Mouse (Mus musculus) forebrain, embryonic 13.5 days (tissue): Measurements from ENCODE around the gene Zbtb9. TPM values are rescaled to one million over a fixed set of nuclear protein-coding genes. Genes with fewer than 3 reads are reported as not detected.

ENCODE experiments used
- ATAC-seq: fragments of 200-750 bp; cut with Nextera tagmentation; 2 replicates; pipeline ENCODE4 v1.8.0; 2017
- H3K27ac ChIP-seq: fragments of 300-500 bp; sonication (generic); 2 replicates; pipeline ENCODE4 v1.5.1; 2015; ENCODE audit warnings: inconsistent platforms, mild to moderate bottlenecking, moderate library complexity
- H3K27me3 ChIP-seq: fragments of 300-500 bp; sonication (generic); 2 replicates; pipeline ENCODE4 v1.6.1; 2015; ENCODE audit warnings: mild to moderate bottlenecking, inconsistent platforms
- H3K36me3 ChIP-seq: fragments of 300-500 bp; sonication (generic); 2 replicates; pipeline ENCODE4 v1.6.1; 2015; ENCODE audit warnings: mild to moderate bottlenecking, inconsistent platforms; ENCODE audit not compliant: poor library complexity, severe bottlenecking
- H3K4me1 ChIP-seq: fragments of 300-500 bp; sonication (generic); 2 replicates; pipeline ENCODE4 v1.6.1; 2015; ENCODE audit warnings: inconsistent platforms
- H3K4me2 ChIP-seq: fragments of 300-500 bp; sonication (generic); 2 replicates; pipeline ENCODE4 v1.6.1; 2015; ENCODE audit warnings: inconsistent platforms, mild to moderate bottlenecking, moderate library complexity
- H3K4me3 ChIP-seq: fragments of 300-500 bp; sonication (generic); 2 replicates; pipeline ENCODE4 v1.5.1; 2015; ENCODE audit warnings: mild to moderate bottlenecking, inconsistent platforms
- H3K9ac ChIP-seq: fragments of 300-500 bp; sonication (generic); 2 replicates; pipeline ENCODE4 v1.6.1; 2015; ENCODE audit warnings: mild to moderate bottlenecking, inconsistent platforms
- H3K9me3 ChIP-seq: fragments of 300-500 bp; sonication (generic); replicated peaks from 2 replicates; pipeline ENCODE4 v1.6.1; 2016; ENCODE audit warnings: inconsistent platforms
- WGBS: fragments of 180-500 bp; shearing (Covaris S2); methylation state at CpG from one replicate; pipeline ENCODE4 v1.1.7; 2015; 5-methylcytosine and 5-hydroxymethylcytosine counted together
- polyA plus RNA-seq: library from polyadenylated mRNA; unstranded; fragments of >200 nt; fragmentation: Nextera tagmentation; extraction: Ambion mirVana; gene quantifications from 2 replicates; pipeline ENCODE4 v1.2.1, GENCODE M21; 2015

Zbtb9 gene
- polyA plus RNA-seq, 1 experiment from 2014 or later: 17.4 TPM

GRCm38 (mm10) chr17:27041046-27041786 is 68.2 kb downstream of the Zbtb9 start:
- H3K27ac ChIP-seq: no peak overlapping the region
- no peak overlapping the region for H3K4me3 ChIP-seq
- H3K9me3 ChIP-seq: no peaks in the 10 kb centered on the region
- H3K36me3 ChIP-seq: no peaks in the 10 kb centered on the region
- no peak overlapping the region for H3K9ac ChIP-seq
- H3K27me3 ChIP-seq: no peaks in the 10 kb centered on the region
- no peak overlapping the region for H3K4me2 ChIP-seq
- ATAC-seq: no peak
- peaks cover 21% of the 10 kb centered on the region for H3K4me1 ChIP-seq
- 48% methylated on average over 10 of the region's 13 CpGs for WGBS

GRCm38 (mm10) chr17:27041787-27042055 is 68.8 kb downstream of the Zbtb9 start:
- no peak overlapping the region for H3K9ac ChIP-seq
- H3K36me3 ChIP-seq: no peaks in the 10 kb centered on the region
- no peaks in the 10 kb centered on the region for H3K9me3 ChIP-seq
- H3K4me2 ChIP-seq: no peak overlapping the region
- H3K27ac ChIP-seq: no peak overlapping the region
- no peaks in the 10 kb centered on the region for H3K27me3 ChIP-seq
- ATAC-seq: no peak
- H3K4me1 ChIP-seq: peaks cover 21% of the 10 kb centered on the region
- WGBS: 87% methylated on average over 2 of the region's 2 CpGs
- H3K4me3 ChIP-seq: no peak overlapping the region

GRCm38 (mm10) chr17:27042840-27043239 is 69.9 kb downstream of the Zbtb9 start:
- 65% methylated on average over 6 of the region's 6 CpGs for WGBS

GRCm38 (mm10) chr17:27045164-27045563 is 72.2 kb downstream of the Zbtb9 start:
- H3K4me3 ChIP-seq: no peak overlapping the region
- H3K36me3 ChIP-seq: no peaks in the 10 kb centered on the region
- no peak overlapping the region for H3K27ac ChIP-seq
- H3K27me3 ChIP-seq: no peaks in the 10 kb centered on the region
- no peak overlapping the region for H3K4me2 ChIP-seq
- no peak for ATAC-seq
- H3K9ac ChIP-seq: no peak overlapping the region
- H3K4me1 ChIP-seq: peaks cover 10% of the 10 kb centered on the region
- 82% methylated on average over 6 of the region's 6 CpGs for WGBS
- H3K9me3 ChIP-seq: no peaks in the 10 kb centered on the region

More at GRCm38 (mm10) chr17:27042840-27043239, 69.9 kb downstream of the Zbtb9 start:
- Histone ChIP-seq H3K4me1 (peaks cover 21% of the 10 kb centered on the region), H3K27ac (no peak overlapping the region), H3K36me3 (no peaks in the 10 kb centered on the region), H3K27me3 (no peaks in the 10 kb centered on the region), H3K4me3 (no peak overlapping the region), H3K9ac (no peak overlapping the region), H3K4me2 (no peak overlapping the region), H3K9me3 (no peaks in the 10 kb centered on the region)
- no peak for ATAC-seq

GRCm38 (mm10) chr17:27047762-27048444 is 74.9 kb downstream of the Zbtb9 start:
- Histone ChIP-seq H3K4me2 (no peak overlapping the region), H3K36me3 (no peaks in the 10 kb centered on the region), H3K27ac (no peak overlapping the region), H3K9me3 (no peaks in the 10 kb centered on the region), H3K4me1 (no peaks in the 10 kb centered on the region), H3K4me3 (no peak overlapping the region), H3K9ac (no peak overlapping the region), H3K27me3 (no peaks in the 10 kb centered on the region)
- WGBS: 77% methylated on average over 14 of the region's 14 CpGs
- ATAC-seq: no peak

- no peak overlapping the region for H3K4me2 ChIP-seq
- H3K27ac ChIP-seq: no peak overlapping the region
- peaks cover 2% of the 10 kb centered on the region; the same call in 1 of the 2 replicates for H3K27me3 ChIP-seq
- no peaks in the 10 kb centered on the region for H3K36me3 ChIP-seq
- no peaks in the 10 kb centered on the region for H3K4me1 ChIP-seq
- H3K9me3 ChIP-seq: no peaks in the 10 kb centered on the region
- no peak overlapping the region for H3K9ac ChIP-seq
- no peak overlapping the region for H3K4me3 ChIP-seq
- ATAC-seq: no peak
- 81% methylated on average over 14 of the region's 14 CpGs for WGBS
Measured at GRCm38 (mm10) chr17:27048445-27049239, 75.7 kb downstream of the Zbtb9 start.

- 67% methylated on average over 5 of the region's 5 CpGs for WGBS
- H3K4me3 ChIP-seq: no peak overlapping the region
Measured at GRCm38 (mm10) chr17:27050853-27051252, 77.9 kb downstream of the Zbtb9 start.

GRCm38 (mm10) chr17:27051514-27051913 is 78.5 kb downstream of the Zbtb9 start:
- H3K27ac ChIP-seq: no peak overlapping the region
- H3K9me3 ChIP-seq: no peaks in the 10 kb centered on the region
- no peak overlapping the region for H3K4me3 ChIP-seq
- peaks cover 24% of the 10 kb centered on the region for H3K27me3 ChIP-seq
- H3K4me1 ChIP-seq: no peaks in the 10 kb centered on the region; the same call in 1 of the 2 replicates
- WGBS: 44% methylated on average over 10 of the region's 11 CpGs
- H3K4me2 ChIP-seq: no peak overlapping the region
- 0 out of 2 replicates have a peak, but pooled peaks have one; percentile 21 for ATAC-seq
- no peak overlapping the region for H3K9ac ChIP-seq
- H3K36me3 ChIP-seq: no peaks in the 10 kb centered on the region

More at GRCm38 (mm10) chr17:27050853-27051252, 77.9 kb downstream of the Zbtb9 start:
- no peak overlapping the region for H3K27ac ChIP-seq
- no peak for ATAC-seq
- no peaks in the 10 kb centered on the region for H3K4me1 ChIP-seq
- H3K9ac ChIP-seq: no peak overlapping the region
- H3K9me3 ChIP-seq: no peaks in the 10 kb centered on the region
- H3K27me3 ChIP-seq: peaks cover 18% of the 10 kb centered on the region
- no peak overlapping the region for H3K4me2 ChIP-seq
- H3K36me3 ChIP-seq: no peaks in the 10 kb centered on the region

- peak overlapping the region; percentile 42; the same call in 1 of the 2 replicates for H3K4me3 ChIP-seq
- ATAC-seq: no peak
Measured at GRCm38 (mm10) chr17:27056170-27056569, 83.2 kb downstream of the Zbtb9 start.

GRCm38 (mm10) chr17:27056812-27057516 is 84.0 kb downstream of the Zbtb9 start, which contains the start of gene Itpr3:
Gene Itpr3, plus strand, starts transcription at chr17:27057304.
- Histone ChIP-seq H3K9me3 (no peaks in the 10 kb centered on the region; the same call in 1 of the 2 replicates), H3K27ac (no peak within 1 kb of the TSS), H3K36me3 (no peaks in the 10 kb centered on the region), H3K4me1 (peaks cover 8% of the 10 kb centered on the region), H3K9ac (0 out of 2 replicates have a peak within 1 kb of the TSS, but pooled peaks have one; percentile 36), H3K27me3 (peaks cover 60% of the 10 kb centered on the region), H3K4me3 (peak within 1 kb of the TSS; percentile 42), H3K4me2 (peak within 1 kb of the TSS; percentile 70)
- no peak for ATAC-seq
- WGBS: under 1% methylated on average over 60 of the region's 66 CpGs

More at GRCm38 (mm10) chr17:27056170-27056569, 83.2 kb downstream of the Zbtb9 start:
- H3K9me3 ChIP-seq: no peaks in the 10 kb centered on the region
- no peak overlapping the region for H3K9ac ChIP-seq
- H3K27ac ChIP-seq: no peak overlapping the region
- WGBS: 0% methylated on average over 13 of the region's 13 CpGs
- peaks cover 8% of the 10 kb centered on the region for H3K4me1 ChIP-seq
- H3K4me2 ChIP-seq: peak overlapping the region; percentile 70; the same call in 1 of the 2 replicates
- H3K27me3 ChIP-seq: peaks cover 60% of the 10 kb centered on the region
- no peaks in the 10 kb centered on the region for H3K36me3 ChIP-seq

- no peak for ATAC-seq
- Histone ChIP-seq H3K36me3 (no peaks in the 10 kb centered on the region), H3K9me3 (no peaks in the 10 kb centered on the region; the same call in 1 of the 2 replicates), H3K27ac (no peak overlapping the region), H3K4me3 (peak overlapping the region; percentile 42), H3K27me3 (peaks cover 60% of the 10 kb centered on the region), H3K4me2 (peak overlapping the region; percentile 70), H3K9ac (0 out of 2 replicates have a peak overlapping the region, but pooled peaks have one; percentile 36), H3K4me1 (peaks cover 8% of the 10 kb centered on the region)
- WGBS: under 1% methylated on average over 24 of the region's 24 CpGs
Measured at GRCm38 (mm10) chr17:27057517-27058055, 84.6 kb downstream of the Zbtb9 start.
